Mouse (Mus musculus): ENCODE data around the gene Appbp2.
A peak's percentile ranks its signal among the peaks of the same experiment; 100 is the strongest.

Gene Appbp2

DNA sequence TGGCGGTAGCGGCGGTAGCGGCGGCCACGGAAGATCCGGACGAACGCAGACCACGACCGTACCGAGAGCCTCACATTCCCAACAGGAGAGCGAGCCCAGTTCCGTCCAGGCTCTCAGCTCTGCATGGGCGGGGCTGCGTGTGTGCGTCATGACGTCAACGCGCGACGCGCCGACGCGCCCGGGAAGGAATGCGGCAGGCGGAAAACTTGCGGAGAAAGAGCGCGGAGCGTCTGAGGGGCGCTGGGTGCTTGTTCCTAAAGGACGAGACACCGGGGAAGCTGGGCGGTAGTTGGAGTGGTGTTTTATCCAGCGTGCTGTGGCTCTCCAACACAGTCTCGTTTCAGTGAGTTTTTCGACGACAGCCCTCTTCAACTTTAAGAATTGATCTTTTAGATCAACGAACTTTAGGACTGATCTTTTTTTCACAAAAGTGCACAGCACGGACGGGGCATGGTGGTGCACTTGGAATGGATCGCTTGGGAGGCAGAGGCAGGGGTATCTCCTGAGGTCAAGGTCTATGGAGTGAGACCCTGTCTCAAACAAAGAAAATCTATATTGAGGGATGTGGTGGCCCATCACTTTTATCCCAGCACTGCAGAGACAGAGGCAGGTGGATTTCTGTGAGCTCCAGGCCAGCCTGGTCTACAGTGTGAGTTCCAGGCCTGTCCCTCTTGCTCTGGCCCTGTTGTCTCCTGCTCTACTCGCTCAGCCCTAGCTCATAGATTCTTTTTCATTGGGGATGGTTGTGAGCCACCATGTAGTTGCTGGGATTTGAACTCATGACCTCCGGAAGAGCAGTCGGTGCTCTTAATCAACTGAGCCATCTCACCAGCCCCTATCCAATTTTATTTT, at the start of gene Appbp2:
Gene Appbp2, minus strand, starts transcription at position 141 of the 852 bp plus-strand sequence.
- DNase-seq (ENCODE audit: low spot score) = peak; percentile 90

DNA sequence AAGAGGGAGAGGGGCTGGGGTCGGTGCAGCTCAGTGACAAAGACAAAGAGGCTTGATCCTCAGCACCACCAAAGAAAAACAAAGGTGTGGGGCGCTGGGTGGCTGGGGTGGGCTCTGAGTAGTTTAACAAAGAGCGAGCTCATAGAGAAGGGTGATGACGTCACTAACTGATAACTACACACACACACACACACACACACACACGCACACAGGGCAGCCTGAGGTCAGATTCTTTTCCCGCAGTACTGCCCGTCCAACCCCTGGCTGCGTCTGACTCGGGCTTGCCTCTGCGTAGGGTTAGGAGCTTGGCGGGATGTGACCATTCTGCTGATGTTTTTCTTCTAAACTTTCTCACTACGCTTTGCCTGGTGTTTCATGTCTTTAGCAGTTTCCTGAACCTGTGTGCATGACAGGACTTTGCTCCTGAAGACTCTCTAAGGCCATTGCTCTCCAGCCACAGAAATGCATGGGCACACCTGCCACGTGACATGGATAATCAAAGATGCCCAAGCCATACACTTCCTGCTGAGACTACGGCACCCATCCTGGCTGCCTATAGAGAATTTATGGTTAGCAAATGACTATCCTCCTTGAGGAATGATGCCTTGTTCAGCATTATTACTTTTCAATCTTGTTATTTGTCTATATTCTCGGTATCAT, 46.4 kb upstream of the Appbp2 start:
- no peak for DNase-seq (ENCODE audit: low spot score)

DNA sequence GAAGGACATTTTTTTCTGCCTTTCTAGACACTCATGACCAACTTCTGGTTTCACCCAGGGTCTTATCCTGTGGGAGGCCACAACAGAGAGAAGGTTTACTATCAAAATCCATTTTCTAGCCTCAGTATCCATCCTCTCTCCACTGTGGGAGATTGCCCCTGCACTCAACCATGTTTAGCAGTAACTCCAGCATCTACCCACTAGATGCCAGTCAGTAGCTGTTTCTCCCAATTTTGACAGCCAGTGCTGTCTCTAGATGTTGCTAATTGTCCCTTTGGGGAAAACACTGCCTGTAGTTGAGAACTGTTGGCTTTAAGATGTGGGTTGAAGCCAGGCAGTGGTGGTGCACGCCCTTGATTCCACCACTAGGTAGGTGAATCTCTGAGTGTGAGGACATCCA, 43.2 kb upstream of the Appbp2 start:
- peak; percentile 29 for DNase-seq (ENCODE audit: low spot score)

DNA sequence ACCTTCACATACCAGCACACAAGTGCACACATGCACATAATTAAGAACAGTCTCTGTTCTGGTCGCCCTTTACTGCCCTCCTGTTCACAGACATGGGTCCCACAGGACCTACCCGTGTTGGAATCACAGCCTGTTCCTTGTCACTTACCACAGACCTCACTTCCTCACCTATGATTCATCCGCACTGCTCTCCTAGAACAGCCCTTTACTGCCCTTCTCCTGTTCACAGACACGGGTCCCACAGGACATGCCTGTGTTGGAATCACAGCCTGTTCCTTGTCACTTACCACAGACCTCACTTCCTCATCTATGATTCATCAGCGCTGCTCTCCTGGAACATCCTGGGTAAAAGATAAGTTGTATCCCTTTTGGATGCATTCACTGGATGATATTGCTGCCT, 42.7 kb upstream of the Appbp2 start:
- no peak for DNase-seq (ENCODE audit: low spot score)

DNA sequence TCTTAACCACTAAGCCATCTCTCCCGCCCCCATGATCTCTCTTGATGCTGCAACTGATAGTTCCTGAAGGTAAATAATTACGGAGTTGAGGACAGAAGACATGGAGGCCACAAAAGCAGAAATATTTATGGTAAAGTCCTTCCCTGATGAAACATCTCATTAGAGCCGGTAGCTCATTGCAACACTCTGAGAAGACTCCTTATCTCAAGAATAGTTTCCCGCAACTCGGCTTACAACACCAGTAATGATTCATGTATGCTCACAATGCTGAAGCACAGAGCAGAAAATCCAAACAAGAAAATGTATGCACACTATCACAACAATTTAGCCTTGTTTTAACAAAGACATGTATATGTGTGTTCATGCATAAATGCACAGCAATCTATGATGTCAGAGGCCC, 40.2 kb upstream of the Appbp2 start:
- DNase-seq (ENCODE audit: low spot score) = no peak

DNA sequence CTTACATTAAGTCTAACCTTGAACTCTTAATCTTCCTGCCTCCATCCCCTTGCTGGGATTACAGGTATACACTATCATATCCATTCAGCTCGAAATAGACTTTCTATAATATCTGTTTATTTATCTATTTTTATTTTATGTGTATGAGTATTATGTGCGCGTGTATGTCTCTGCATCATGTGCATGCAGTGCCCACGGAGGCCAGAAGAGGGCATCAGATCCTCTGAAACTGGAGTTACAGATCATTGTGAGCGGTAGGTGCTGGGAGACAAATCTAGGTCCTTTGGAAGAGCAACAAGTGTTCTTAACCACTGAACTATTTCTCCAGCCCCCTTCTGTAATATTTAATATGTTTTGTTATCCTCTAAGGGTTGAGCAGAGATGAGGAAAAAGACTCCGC, 38.4 kb upstream of the Appbp2 start:
- no peak for DNase-seq (ENCODE audit: low spot score)

DNA sequence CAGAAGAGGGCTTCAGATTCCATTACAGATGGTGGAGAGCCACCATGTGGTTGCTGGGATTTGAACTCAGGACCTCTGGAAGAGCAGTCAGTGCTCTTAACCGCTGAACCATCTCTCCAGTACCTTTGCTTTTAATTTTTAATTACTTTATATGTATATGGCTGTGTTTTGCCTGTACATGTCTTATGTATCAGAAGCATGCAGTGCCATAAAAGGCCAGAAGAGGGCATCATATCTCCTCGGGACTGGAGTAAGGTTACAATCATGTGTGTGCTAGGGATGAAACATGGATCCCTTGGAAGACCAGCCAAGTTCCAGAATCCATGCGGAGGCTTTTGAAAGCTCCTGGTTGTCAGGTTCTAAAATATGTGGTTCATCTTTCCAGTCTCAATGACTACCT, 35.7 kb upstream of the Appbp2 start:
- peak; percentile 40 for DNase-seq (ENCODE audit: low spot score)

DNA sequence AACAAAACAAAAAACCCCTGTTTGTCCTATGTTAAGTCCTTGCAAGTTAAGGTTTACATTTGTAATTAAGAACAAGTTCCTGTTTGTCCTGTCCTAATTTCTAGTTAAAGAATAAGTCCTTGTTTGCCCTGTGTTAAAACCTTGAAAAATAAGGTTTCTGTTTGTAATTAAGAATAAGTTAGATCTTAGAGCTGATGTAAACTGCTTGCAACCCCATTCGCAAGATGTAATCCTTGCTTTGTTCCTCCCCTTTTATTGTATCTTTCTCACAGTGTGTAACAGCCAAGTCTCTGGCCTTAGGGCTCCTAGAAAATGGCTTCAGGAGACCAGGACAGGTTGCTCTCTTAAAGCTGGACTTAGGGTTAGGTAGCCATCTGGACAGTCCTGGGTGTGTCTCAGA, 32.5 kb upstream of the Appbp2 start:
- no peak for DNase-seq (ENCODE audit: low spot score)

DNA sequence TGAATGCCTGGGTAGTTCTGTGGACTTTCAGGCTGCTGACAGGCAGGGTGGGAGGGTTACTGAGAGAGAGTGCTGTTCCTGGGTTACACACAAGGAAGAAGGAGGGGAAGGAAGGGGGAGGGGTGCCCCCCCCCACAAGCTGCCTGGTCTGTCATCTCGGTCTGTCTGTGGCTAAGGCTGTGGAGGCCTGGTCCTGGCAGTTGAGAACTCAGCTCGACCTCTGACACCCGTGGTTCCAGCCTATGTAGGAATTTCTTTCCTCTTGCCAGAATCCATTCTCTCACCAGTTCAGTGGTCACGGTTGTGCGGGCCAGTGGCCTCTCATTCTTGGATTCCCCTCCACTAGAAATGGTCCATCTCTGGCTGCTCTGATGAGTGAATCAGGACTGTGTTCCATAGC, 29.7 kb upstream of the Appbp2 start:
- peak; percentile 24 for DNase-seq (ENCODE audit: low spot score)

DNA sequence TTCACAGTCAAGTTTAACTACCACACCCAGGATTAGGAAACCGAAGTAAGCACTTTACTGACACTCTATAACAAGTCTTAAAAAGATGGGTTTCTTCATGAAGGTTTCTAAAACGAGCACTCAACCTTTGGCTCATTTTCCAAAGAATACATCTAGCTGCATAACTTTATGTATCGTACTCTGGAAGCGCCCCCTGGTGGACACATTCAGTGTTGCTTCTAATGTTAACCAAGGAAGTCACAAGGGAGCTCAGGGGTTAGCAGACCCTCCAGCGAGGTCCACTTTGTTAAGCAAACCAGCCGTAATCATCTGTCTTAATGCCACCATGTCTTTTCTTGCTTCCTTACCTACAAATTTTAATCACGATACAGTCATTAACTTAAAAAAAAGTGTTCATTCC, 26.3 kb upstream of the Appbp2 start:
- DNase-seq (ENCODE audit: low spot score) = peak; percentile 84

DNA sequence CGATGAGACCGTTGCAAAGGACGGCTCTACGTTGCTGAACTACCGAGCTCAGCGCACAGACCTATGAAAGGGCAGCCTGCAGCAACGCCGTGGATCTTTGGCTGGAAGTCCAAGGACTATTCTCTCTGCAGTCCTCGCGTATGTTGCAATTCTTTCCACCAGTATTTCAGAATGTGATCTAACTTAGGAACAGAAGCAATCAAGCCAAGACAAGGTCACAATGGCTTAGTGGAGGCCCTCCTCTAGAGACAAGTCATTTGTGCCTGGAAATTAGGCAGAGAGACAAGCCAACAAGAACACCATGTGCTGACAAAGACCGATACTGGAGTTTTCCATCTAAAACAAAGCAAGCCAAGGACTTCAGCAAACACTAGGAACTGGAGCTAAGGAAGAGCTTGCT, 24.0 kb upstream of the Appbp2 start:
- peak; percentile 74 for DNase-seq (ENCODE audit: low spot score)

DNA sequence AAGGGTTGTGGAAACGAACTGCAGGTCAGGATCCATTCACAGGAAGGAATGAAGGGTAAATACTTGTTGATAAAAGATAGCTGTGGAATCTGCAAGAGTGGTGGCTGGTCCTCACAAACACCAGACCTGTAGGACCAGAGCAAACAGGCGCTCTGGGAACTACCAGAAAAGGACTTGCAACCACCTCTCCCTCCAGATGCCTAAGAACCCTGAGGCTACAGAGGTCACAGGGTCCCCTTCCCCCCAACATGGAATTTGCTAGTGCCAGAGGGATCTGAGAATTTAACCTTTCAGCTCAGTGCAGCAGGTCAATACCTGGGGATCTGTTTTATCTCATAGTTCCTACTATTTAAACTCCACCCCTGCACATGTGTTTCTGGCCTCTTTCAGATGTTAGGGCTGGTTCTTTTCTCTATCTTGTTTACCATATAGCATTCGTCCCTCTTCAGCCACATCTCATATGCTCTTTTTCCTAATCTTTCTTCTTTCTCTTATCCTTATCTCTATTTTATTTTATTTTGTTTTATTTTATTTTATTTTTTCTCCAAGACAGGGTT, 20.6 kb upstream of the Appbp2 start:
- DNase-seq (ENCODE audit: low spot score) = no peak

DNA sequence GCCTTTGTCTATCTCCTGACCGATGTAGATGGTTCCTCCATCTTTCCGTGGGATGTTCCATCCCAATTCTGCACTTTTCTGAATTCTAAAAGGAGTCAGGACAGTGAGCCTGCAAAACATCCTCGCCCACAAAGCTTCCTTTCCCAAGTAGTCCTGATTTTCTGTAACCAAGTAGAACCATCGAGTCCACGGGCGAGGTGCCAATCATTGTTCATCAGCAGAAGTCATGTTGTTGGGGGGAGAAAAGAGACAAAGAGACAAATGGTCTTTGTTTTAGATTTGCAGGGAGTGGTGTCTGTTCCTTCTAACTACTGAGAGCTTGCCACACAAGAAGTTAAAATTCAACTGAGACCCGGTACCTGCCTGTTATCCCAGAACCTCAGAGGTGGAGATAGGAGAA, 18.7 kb upstream of the Appbp2 start:
- DNase-seq (ENCODE audit: low spot score) = no peak

DNA sequence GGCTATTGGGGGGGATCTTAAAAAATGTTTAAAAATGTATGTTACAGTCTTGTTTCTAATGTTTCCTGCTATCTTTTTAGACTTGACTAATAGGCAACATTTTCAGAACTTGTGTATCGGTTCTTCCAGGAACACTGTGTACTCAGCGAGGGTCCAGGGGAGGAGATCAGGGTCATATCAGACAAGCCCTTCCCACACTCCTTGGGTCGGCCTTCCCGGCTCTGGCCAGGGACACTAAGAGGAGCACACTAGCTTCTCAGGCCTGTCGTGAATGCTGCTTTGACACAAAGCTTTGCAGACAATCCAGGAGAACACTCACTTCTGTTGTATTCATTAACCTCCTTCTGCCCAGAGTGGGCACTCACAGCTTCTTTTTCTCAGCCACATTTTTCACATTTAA, 18.1 kb upstream of the Appbp2 start:
- no peak for DNase-seq (ENCODE audit: low spot score)

DNA sequence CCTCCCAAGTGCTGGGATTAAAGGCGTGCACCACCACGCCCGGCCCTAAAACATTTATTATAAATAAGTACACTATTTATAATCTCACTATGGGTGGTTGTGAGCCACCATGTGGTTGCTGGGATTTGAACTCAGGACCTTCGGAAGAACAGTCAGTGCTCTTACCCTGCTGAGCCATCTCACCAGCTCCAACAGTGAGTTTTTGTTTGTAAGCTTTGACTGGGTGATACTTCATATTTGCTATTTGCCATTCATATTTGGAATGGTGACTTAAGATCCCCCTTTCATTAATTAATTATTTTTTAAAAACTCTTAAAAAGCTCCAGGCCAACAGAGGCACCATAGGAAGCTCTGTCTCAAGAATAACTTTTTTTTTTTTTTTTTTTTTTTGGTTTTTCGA, 17.0 kb upstream of the Appbp2 start:
- DNase-seq (ENCODE audit: low spot score) = no peak

DNA sequence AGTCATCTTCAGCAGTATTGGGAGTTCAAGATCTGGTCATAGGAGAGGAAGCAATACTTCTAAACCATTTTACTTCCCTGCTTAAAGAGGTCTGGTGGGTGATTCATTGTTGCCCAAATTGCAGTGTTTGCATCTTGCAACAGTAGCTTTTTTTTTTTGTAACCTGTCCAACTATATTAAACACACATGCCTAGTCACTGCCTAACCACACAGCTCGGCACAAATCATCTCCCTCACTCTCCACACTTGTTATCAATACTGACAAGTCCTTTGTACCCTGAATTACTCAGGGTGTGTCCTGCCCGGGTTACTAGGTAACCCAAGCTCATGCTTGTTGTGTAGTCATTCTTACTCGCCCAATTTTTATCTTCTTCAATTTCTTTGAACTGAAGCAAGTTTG, 15.5 kb upstream of the Appbp2 start:
- DNase-seq (ENCODE audit: low spot score) = no peak

DNA sequence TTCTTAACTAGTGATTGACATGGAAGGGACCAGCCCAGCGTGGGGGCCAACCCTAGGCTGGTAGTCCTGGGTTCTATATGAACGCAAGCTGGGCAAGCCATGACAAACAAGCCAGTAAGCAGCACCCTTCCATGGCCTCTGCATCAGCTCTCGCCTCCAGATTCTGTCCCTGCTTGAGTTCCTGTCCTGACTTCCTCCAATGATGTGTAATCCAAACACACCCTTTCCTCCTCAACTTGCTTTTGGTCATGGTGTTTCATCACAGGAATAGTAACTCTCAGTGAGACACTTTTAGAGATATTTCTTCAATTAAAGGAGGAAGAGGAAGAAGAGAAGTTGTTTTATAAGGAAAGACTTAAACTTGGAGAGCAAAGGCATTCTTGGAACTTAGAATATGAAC, 14.4 kb upstream of the Appbp2 start:
- DNase-seq (ENCODE audit: low spot score) = no peak

DNA sequence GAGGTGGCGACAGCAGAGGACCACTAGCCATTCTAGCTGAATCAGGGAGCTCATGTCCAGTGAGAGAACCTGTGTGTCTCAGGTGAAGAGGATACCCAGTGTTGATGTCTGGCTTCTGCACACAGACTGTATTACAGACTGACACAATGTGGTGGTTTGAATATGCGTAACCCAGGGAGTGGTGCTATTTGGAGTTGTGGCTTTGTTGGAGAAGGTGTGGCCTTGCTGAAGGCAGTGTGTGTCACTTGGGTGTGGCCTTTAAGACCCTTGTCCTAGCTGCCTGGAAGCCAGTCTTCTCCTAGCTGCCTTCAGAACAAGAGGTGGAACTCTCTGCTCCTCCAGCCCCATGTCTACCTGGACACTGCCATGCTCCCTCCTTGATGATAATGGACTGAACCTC, 13.2 kb upstream of the Appbp2 start:
- no peak for DNase-seq (ENCODE audit: low spot score)

DNA sequence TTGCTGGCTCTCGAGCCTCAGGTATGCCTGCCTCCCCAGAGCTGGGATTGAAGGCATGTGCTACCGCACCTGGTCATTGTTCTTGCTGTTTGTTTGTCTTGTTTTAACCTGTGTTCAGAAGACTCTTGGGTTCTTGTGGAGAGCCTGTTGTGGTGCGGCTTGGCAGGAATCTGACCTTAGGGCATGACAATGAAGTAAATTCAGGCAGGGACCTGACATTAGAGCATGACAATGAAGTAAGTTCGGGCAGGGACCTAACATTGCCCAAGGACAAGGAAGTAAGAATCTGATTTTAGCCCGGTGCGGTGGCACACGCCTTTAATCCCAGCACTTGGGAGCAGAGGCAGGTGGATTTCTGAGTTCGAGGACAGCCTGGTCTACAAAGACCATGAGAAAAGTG, 6.3 kb upstream of the Appbp2 start:
- DNase-seq (ENCODE audit: low spot score) = no peak

DNA sequence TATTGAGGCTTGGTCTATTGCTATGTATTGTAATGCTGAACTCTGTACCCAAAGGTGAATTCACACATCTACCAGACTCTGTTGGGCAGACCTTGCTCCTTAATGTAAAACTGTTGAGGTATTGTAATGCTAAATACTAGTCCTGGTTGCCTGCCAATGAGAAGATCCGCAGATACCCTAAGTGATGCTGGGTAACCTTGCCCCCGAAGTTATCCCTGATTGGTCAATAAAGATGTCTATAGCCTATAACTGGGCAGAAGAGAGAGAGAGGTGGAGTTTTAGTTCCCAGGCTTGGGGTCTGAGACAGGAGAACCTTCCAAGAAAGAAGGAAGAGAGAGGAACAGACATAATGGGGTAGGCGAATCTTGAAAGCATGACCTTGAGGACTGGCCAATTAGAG, 5.3 kb upstream of the Appbp2 start:
- DNase-seq (ENCODE audit: low spot score) = no peak

DNA sequence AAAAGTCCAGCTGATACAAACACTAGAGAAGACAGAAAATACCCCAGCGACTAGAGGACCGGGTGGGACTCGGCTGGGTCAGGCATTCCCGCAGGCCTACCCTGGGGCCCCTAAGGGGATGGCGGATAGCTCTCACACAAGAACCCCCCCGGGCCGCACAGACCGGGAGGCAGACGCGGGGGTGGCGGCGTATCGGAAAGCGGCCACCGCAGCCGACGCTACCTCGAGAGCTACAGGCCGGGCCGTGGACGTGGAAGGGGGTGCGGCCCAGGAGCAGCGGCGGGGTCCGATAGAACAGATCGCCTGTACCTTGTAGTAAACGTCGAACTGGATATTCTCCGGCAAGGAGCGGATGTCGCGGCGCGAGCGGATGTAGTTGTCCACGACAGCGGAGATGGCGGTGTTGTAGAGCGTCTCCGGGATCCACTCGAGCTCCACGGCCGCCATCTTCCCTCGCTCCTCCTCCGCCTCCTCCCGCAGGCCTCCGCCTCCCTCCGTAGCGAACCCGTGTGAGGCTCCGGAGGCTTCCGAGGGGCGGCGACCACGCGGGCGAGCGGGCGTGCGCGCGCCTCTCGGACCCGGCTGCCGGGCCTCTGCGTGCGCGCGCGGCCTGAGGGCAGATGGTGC, 454 bp downstream of the Appbp2 start:
- peak; percentile 78 for DNase-seq (ENCODE audit: low spot score)

DNA sequence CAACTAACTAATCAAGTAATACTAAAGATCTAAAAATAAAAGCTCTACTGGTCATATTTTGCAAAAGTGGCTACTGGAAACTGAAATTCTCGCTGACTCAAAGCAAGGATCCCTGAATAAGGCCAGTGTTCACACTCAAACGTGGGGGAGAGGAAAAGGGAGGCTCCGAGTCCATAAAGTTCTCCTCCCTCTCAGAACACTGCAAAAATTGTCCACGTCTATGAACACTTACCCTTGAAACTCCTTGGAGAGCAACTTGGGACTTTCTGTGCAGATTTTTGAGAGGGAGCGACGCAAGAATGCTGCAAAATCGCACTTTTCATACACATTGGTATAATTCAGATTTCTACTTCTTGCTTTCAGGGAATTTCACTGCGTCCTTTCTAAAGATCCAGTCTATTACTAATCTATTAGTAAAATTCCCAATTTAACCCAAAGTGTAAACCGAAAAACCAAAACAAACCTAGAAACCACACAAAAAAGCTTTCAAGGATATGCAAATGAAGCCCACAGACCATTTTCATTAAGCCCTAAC, 1.2 kb downstream of the Appbp2 start:
- peak; percentile 60 for DNase-seq (ENCODE audit: low spot score)

DNA sequence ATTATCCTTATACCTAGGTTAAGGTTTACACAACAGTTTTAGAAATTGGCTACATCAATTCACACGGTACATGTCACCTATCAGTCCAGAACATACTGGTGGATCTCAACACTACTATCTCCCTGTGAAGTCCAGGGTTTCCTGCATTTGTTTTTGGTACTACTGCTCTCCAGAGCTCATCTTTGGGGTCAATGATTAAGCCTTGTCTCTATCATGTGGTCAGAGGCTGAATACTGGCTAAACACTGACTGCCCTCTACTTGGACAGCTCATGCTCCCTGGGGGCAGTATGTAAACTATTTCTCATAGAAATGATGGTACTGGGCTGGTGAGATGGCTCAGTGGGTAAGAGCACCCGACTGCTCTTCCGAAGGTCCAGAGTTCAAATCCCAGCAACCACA, 11.7 kb downstream of the Appbp2 start:
- no peak for DNase-seq (ENCODE audit: low spot score)

Measured in adipocyte (in vitro differentiated cells).